Mouse (Mus musculus) CH12.LX (cell line): ENCODE measurements at regions not wholly inside any gene's neighbourhood (a gene's known extent, or its start where the extent isn't known, plus 50 kb on each side); places are given as distances from the start of the nearest gene placed in this dataset.

ENCODE experiments used
- DNase-seq: peaks from one replicate; pipeline ENCODE4 v3.0.0-alpha.2; 2013; ENCODE audit errors: extremely low read depth
- H3K27ac ChIP-seq: 2 replicates; pipeline ENCODE4 v1.5.1; 2012; ENCODE audit warnings: low read depth, mild to moderate bottlenecking, control low read depth, moderate library complexity; ENCODE audit not compliant: insufficient read depth
- H3K27me3 ChIP-seq: replicated peaks from 2 replicates; pipeline ENCODE3; 2012; ENCODE audit warnings: inconsistent platforms
- H3K36me3 ChIP-seq, 2 experiments: replicated peaks in 1 of 2; 2 replicates each; pipeline versions ENCODE3 to v1.6.1; 2012; ENCODE audit warnings: inconsistent platforms in 1 of 2, low read length in 1 of 2, mild to moderate bottlenecking in 1 of 2, mixed read lengths in 1 of 2, moderate library complexity in 1 of 2; ENCODE audit not compliant: control insufficient read depth in 1 of 2, insufficient read depth in 1 of 2
- H3K4me1 ChIP-seq, 2 experiments: 2 replicates each; pipeline ENCODE4 v1.6.1; 2012; ENCODE audit warnings: inconsistent platforms in 1 of 2, moderate library complexity in 1 of 2; ENCODE audit not compliant: insufficient read depth in 2 of 2, control insufficient read depth in 1 of 2
- H3K4me2 ChIP-seq: 2 replicates; pipeline ENCODE4 v1.6.1; 2012; ENCODE audit warnings: low read depth, mild to moderate bottlenecking, control low read depth; ENCODE audit not compliant: poor library complexity, insufficient read depth, severe bottlenecking
- H3K4me3 ChIP-seq, 3 experiments: fragments of 150-350 bp in 1 of 3; sonication (generic) in 1 of 3; replicated peaks in 1 of 3; 2 replicates each; pipeline versions ENCODE3 to v1.5.1; 2011 to 2012; ENCODE audit warnings: low read depth in 2 of 3, low read length in 2 of 3, mild to moderate bottlenecking in 2 of 3, moderate library complexity in 2 of 3, control low read depth in 1 of 3, improper control_type of control experiment in 1 of 3, inconsistent platforms in 1 of 3, mixed read lengths in 1 of 3; ENCODE audit not compliant: poor library complexity in 1 of 3
- H3K79me2 ChIP-seq: replicated peaks from 2 replicates; pipeline ENCODE4 v1.6.1; 2012; ENCODE audit warnings: mild to moderate bottlenecking, moderate library complexity; ENCODE audit not compliant: control insufficient read depth, poor library complexity, insufficient read depth, severe bottlenecking; ENCODE audit errors: extremely low read depth
- H3K9ac ChIP-seq: 2 replicates; pipeline ENCODE4 v1.6.1; 2012; ENCODE audit warnings: low read depth, mild to moderate bottlenecking, control low read depth, moderate library complexity; ENCODE audit not compliant: insufficient read depth
- H3K9me3 ChIP-seq: replicated peaks from 2 replicates; pipeline ENCODE3; 2012; ENCODE audit warnings: low read length, inconsistent platforms, mixed read lengths
- BHLHE40 ChIP-seq: IDR thresholded peaks from 2 replicates; pipeline ENCODE4 v1.6.1; 2011; ENCODE audit warnings: mild to moderate bottlenecking, low read depth, low read length, improper control_type of control experiment
- CHD1 ChIP-seq: IDR thresholded peaks from 2 replicates; pipeline ENCODE4 v1.6.1; 2012; ENCODE audit warnings: low read depth, low read length, improper control_type of control experiment, inconsistent platforms
- ELF1 ChIP-seq: IDR thresholded peaks from 2 replicates; pipeline ENCODE4 v1.6.1; 2014; ENCODE audit warnings: low read depth, mild to moderate bottlenecking, inconsistent platforms, low read length, improper control_type of control experiment
- EP300 ChIP-seq: IDR thresholded peaks from 2 replicates; pipeline ENCODE4 v1.6.1; 2011; ENCODE audit warnings: low read length, improper control_type of control experiment
- ETS1 ChIP-seq: conservative IDR thresholded peaks from 2 replicates; pipeline ENCODE4 v1.6.1; 2012; ENCODE audit warnings: low read depth, mild to moderate bottlenecking, inconsistent platforms, low read length, improper control_type of control experiment, moderate library complexity
- IRF4 ChIP-seq: IDR thresholded peaks from 2 replicates; pipeline ENCODE4 v1.6.1; 2014; ENCODE audit warnings: low read depth, mild to moderate bottlenecking, inconsistent platforms, low read length, improper control_type of control experiment
- MAFK ChIP-seq: IDR thresholded peaks from 2 replicates; pipeline ENCODE4 v1.6.1; 2011; ENCODE audit warnings: low read length, improper control_type of control experiment; ENCODE audit not compliant: insufficient replicate concordance
- MAX ChIP-seq: IDR thresholded peaks from 2 replicates; pipeline ENCODE4 v1.6.1; 2011; ENCODE audit warnings: low read length, improper control_type of control experiment
- NELFE ChIP-seq: IDR thresholded peaks from 2 replicates; pipeline ENCODE4 v1.6.1; 2011; ENCODE audit warnings: low read depth, low read length, improper control_type of control experiment
- PAX5 ChIP-seq: IDR thresholded peaks from 2 replicates; pipeline ENCODE4 v1.6.1; 2012; ENCODE audit warnings: low read length, inconsistent platforms, mixed read lengths
- POLR2A ChIP-seq: IDR thresholded peaks from 2 replicates; pipeline ENCODE4 v1.6.1; 2011; ENCODE audit warnings: low read depth, mild to moderate bottlenecking, improper control_type of control experiment, low read length
- RAD21 ChIP-seq: IDR thresholded peaks from 2 replicates; pipeline ENCODE4 v1.6.1; 2011; ENCODE audit warnings: low read depth, mild to moderate bottlenecking, low read length, improper control_type of control experiment, moderate library complexity
- RCOR1 ChIP-seq: conservative IDR thresholded peaks from 2 replicates; pipeline ENCODE4 v1.6.1; 2012; ENCODE audit warnings: low read depth, mild to moderate bottlenecking, inconsistent platforms, low read length, improper control_type of control experiment
- SIN3A ChIP-seq: IDR thresholded peaks from 2 replicates; pipeline ENCODE4 v1.6.1; 2012; ENCODE audit warnings: low read length, improper control_type of control experiment, inconsistent platforms
- SMC3 ChIP-seq: IDR thresholded peaks from 2 replicates; pipeline ENCODE4 v1.6.1; 2011; ENCODE audit warnings: low read depth, low read length, improper control_type of control experiment
- USF1 ChIP-seq: IDR thresholded peaks from 2 replicates; pipeline ENCODE4 v1.6.1; 2014; ENCODE audit warnings: low read depth, mild to moderate bottlenecking, inconsistent platforms, low read length, improper control_type of control experiment
- ZNF384 ChIP-seq: IDR thresholded peaks from 2 replicates; pipeline ENCODE4 v1.6.1; 2012; ENCODE audit warnings: low read depth, low read length, improper control_type of control experiment, inconsistent platforms
- dilution Hi-C: fragments of 300-500 bp; cut with MboI; formaldehyde crosslinking; loops from 2 replicates; pipeline ENCODE4 v1.14.3; 2020; ENCODE audit warnings: low sequenced_read_pairs; ENCODE audit not compliant: extremely low pct_unique_long_range_greater_than_20kb, extremely low pct_ligation_motif_present
- in situ Hi-C: fragments of 300-500 bp; cut with MboI; formaldehyde crosslinking; loops from 3 replicates; pipeline ENCODE4 v1.14.3; 2019; ENCODE audit warnings: low sequenced_read_pairs, low pct_ligation_motif_present, low pct_unique_long_range_greater_than_20kb, mixed read lengths

GRCm38 (mm10) chr5:118367047-118367446 lies 122.0 kb downstream of the 2410131K14Rik start:
- Histone ChIP-seq H3K9me3 (peaks cover 20% of the 10 kb centered on the region), H3K36me3 (no peaks in the 10 kb centered on the region), H3K79me2 (no peaks in the 10 kb centered on the region), H3K4me2 (no peak overlapping the region), H3K27ac (no peak overlapping the region), H3K27me3 (no peaks in the 10 kb centered on the region), H3K4me1 (peaks cover 24 to 32% of the 10 kb centered on the region in 2 experiments), H3K9ac (no peak overlapping the region), H3K4me3 (no peak overlapping the region)
- no peak for DNase-seq
- dilution Hi-C loops = no loop called here
- in situ Hi-C loops = no loop called here
- no peak for TF ChIP-seq RCOR1
- TF ChIP-seq SMC3 = no peak
- TF ChIP-seq RAD21 = no peak
- no peak for TF ChIP-seq PAX5
- no peak for TF ChIP-seq MAFK
- no peak for TF ChIP-seq ELF1
- no peak for TF ChIP-seq NELFE
- no peak for TF ChIP-seq BHLHE40
- no peak for TF ChIP-seq SIN3A
- TF ChIP-seq POLR2A = no peak

- DNase-seq = no peak
- Histone ChIP-seq H3K79me2 (no peaks in the 10 kb centered on the region), H3K27ac (no peak overlapping the region), H3K4me2 (no peak overlapping the region), H3K9me3 (no peaks in the 10 kb centered on the region), H3K9ac (no peak overlapping the region), H3K4me3 (no peak overlapping the region), H3K4me1 (peaks cover 29 to 59% of the 10 kb centered on the region in 2 experiments), H3K36me3 (no peaks in the 10 kb centered on the region), H3K27me3 (no peaks in the 10 kb centered on the region)
- TF ChIP-seq MAX (no peak), ZNF384 (peak; percentile 51), RAD21 (no peak), RCOR1 (no peak), IRF4 (no peak)
- in situ Hi-C loops (no loop called here), dilution Hi-C loops (no loop called here)
These were observed 128.6 kb downstream of the 2410131K14Rik start for GRCm38 (mm10) chr5:118373581-118373981.

DNA sequence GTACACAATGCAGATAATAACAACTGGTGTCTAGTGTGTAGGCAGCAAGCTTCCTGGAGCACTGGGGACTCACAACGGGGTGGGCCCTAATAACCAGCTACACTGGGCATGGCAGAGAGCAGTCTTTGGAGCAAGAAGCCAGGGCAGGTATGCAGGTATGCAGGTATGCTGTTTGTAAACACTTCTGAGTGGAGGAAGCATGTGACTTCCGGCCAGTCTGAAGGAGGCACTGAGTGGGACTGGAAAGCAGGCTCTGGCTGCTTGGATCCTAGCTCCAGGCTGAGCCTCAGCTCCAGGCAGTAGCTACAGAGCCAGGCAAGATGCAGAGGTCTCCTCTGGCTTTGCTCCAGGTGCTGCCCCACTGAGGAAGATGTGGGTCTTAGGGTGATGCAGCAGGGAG lies 129.9 kb downstream of the 2410131K14Rik start:
- Histone ChIP-seq H3K9me3 (no peaks in the 10 kb centered on the region), H3K9ac (no peak overlapping the region), H3K79me2 (no peaks in the 10 kb centered on the region), H3K4me2 (no peak overlapping the region), H3K4me3 (no peak overlapping the region), H3K27me3 (no peaks in the 10 kb centered on the region), H3K4me1 (peaks cover 29 to 68% of the 10 kb centered on the region in 2 experiments), H3K27ac (no peak overlapping the region), H3K36me3 (no peaks in the 10 kb centered on the region)
- DNase-seq = no peak
- in situ Hi-C loops = no loop called here
- TF ChIP-seq IRF4 (no peak), CHD1 (no peak), EP300 (no peak), SMC3 (no peak), RAD21 (no peak), ETS1 (no peak), USF1 (no peak)
- dilution Hi-C loops = no loop called here
